Mouse (Mus musculus): ENCODE measurements around the gene 2010111I01Rik. TPM values are rescaled to one million over a fixed set of nuclear protein-coding genes. Genes with fewer than 3 reads are reported as not detected.
"Not testable (repeated sequence)": the region's sequence is repeated elsewhere in the genome, so short reads cannot be mapped to it uniquely, and the experiment has no call there.

The 2010111I01Rik gene
- total RNA-seq (2021) = 100 to 1,000 TPM; 121 to 143 TPM

DNA sequence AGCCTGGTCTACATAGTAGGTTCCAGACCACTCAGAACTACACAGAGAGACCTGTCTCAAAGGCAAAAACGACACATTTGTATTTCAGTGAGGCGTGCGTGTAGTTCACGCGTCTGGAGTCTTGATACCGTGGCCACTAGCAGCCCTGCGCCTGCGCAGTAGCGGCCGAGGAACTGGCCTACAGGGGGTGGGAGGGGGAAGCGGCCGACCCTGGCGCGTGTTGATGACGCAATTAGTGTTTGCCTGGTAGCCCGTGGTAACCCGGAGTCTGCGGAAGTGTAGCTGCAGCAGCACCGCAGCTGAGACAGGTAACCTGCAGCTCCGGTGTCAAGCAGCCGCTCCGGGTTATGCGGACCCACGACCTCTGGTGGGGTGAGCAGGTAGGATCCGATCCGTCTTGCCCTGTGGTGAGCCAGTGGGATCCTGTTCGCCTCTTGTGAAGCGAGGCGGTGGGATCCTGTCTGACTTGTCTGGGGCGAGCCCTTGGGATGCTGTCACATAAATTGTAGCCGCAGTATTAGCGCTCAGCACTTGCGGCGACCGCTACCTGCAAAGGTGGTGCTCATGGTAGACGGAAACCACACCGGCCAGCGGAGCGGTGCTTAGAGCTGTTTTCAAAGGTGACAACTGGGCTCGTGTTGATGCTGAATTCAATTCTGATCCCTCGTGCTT, at the start of gene 2010111I01Rik:
Gene 2010111I01Rik, plus strand, starts transcription at position 254 of the 672 bp plus-strand sequence.
- intact Hi-C loops (cut with DNase I) = no loop called here
- peak; percentile 97 to 99 for DNase-seq

DNA sequence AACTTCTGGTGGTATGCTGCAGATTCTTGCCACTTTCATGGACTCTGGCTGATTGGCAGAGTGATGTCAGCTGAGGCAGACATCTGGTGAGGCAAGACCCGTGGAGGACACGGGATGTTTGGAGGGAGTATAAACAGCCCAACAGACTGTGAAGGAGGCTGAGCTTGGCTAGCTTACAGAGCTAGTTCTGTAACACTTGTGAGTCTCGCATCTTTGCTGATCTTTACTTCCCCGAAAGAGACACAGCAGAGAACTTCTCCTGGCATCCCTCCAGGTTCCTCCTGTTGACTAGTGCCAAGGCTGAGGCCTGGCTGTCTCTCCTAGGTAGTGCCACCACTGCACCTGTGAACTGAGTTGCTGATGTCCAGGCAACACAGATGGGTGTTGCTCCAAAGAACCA, 48.0 kb upstream of the 2010111I01Rik start:
- intact Hi-C loops (cut with DNase I) = no loop called here
- DNase-seq = no peak

DNA sequence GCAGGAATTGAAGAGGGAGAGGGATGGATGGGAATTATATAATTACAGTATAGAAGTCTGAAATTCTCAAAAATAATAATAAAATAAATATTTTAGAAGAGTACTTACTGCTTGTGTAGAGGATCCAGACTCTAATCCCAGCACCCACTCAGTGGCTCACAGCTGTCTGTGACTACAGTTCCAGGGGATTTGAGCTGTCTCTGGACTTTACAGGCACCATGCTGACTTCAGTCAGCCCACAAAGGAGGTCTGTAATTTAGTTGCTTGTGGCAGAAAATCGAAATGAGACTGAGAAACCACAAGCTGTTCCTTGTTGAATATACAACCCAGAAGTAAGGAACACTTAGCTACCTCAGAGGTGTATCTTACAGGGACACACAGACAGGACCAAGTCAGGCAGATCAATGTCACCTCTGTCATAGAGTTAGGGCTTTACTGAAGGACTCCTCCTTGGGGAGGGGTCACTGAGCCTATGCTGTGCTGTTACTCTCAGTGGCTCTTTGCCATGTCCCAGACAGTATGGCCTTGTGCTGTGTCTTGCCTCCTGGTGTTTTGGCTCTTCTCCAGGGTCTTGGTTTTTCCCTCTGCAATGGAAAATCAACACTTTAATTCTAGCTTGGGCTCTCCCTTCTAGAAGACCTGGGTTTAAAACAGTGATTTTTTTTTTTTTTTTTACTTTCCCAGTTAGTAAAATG, 47.1 kb upstream of the 2010111I01Rik start:
- intact Hi-C loops (cut with DNase I) = no loop called here
- DNase-seq = no peak

DNA sequence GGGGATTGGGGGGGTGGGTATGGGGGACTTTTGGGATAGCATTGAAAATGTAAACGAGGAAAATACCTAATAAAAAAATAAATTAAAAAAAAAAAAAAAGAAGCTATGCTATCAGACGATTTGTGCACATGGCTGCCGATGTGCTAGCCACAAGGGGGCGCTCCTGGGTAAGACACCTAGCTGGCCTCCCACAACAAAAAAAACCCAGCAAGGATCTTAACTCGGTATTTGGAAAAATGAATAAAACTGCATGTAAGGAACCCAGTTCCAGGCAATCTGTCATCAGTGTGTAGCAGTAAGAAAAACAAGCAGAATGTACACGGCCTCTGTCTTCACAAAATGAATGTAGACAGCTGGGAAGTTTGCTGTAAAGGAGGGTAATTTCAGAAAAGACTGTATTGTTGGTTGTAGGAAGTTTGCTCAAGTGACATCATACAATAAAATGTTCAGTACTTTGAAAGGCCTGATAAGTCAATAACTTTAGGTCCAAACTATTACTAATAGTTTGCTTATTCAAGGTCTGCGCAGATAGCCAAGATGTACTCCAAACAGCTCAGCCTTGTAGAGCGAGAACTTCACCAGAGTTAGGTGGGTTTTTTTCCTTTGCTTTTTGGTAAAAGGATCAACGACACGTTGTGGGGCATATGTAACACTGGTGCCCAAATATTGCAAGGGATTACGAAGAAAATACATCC, 44.9 kb upstream of the 2010111I01Rik start:
- DNase-seq = peak; percentile 74 to 87
- intact Hi-C loops (cut with DNase I) = no loop called here

DNA sequence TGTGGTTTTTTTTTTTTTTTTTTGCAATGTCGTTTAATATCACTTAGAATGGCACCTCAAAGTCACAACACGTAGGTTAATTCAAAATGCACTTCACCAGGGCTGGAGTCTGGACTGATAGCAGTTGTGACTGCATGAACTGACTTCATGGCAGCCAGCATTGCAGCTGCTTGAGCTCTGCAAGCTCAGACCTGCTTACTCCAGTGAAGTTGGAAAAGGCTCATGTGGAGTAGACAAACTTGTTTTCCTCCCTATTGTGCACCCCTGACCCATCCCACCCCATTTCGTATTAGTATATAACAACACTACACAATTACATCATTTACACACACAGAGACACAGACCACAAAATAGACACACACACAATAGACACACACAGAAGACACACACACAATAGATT, 42.0 kb upstream of the 2010111I01Rik start:
- intact Hi-C loops (cut with DNase I) = no loop called here
- no peak for DNase-seq

DNA sequence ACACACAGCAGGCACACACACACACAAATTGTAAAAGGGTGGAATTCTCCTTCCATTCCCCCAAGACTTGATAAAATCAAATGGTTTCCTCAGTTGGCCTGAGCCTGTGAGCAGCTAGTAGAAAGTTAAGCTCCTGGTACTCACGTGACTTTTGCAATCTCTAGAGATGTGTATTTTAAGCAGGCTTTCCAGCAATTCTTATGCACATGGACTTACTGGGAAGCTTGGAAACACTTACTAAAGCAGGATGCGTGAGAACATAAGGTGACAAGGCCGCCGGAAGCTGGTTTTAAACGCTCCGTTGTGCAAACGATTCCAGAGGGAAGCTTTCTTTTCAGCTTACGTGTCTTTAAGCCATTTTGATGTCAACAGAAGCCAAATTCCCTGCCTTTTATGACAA, 41.5 kb upstream of the 2010111I01Rik start:
- intact Hi-C loops (cut with DNase I) = no loop called here
- no peak for DNase-seq

DNA sequence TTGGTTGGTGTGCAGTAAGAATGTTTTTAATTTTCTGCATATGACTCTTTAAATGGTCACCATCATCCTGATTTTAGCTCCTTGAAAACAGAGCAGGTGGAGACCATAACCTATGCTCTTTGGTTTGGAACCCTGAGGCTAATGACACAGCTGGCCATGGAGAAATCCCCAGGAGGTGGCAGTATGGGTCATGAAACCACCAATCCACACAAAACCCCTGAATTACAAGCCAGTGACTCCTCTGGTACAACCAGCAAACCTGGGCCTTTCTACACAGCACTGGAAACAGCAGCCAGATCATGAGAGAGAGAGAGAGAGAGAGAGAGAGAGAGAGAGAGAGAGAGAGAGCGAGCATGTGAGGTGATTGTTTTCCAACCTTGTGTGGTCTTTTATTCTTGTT, 38.2 kb upstream of the 2010111I01Rik start:
- peak; percentile 74 to 81 for DNase-seq
- intact Hi-C loops (cut with DNase I) = loop anchor here (1.0 to 2.0 kb wide), 2 partner anchors 120 to 406 kb away; no protein-coding TSS in a partner anchor

DNA sequence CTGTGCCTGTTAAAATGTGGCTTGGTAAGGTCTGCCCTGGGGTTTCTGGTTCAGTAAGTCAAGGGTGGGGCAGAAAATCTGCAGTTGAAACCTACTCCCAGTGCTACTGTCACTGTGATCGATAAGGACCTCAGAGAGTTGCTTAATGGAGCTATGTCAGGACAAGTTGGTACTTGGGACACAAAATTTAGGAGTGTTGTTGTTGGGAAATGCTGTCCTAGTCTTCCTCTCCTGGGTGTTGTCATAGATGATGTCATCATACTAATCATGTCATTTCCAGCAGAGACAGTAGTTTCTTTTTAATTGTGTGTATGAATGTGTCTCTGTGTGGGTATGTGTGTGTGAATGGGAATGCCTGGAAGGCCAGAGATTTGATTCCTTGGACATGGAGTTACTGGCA, 37.2 kb upstream of the 2010111I01Rik start:
- DNase-seq = no peak
- intact Hi-C loops (cut with DNase I) = loop anchor here (2.0 kb wide), 1 partner anchor 119 kb away; no protein-coding TSS in a partner anchor

DNA sequence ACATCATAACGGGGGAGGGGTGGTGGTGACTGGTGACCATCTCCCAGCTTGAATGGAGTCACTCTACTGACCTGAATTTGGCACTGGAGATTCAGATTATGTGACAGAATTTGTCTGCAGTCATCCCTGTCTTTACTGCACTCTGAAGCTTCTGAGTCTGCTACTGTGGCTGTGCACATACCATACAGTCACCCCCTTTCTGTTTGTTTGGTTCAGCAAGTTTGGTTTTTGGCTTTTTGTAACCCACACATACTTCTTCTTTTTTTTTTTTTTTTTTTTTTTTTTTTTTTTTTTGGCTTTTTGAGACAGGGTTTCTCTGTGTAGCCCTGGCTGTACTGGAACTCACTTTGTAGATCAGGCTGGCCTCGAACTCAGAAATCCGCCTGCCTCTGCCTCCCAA, 35.5 kb upstream of the 2010111I01Rik start:
- DNase-seq; intact Hi-C loops (cut with DNase I): not testable (repeated sequence)

DNA sequence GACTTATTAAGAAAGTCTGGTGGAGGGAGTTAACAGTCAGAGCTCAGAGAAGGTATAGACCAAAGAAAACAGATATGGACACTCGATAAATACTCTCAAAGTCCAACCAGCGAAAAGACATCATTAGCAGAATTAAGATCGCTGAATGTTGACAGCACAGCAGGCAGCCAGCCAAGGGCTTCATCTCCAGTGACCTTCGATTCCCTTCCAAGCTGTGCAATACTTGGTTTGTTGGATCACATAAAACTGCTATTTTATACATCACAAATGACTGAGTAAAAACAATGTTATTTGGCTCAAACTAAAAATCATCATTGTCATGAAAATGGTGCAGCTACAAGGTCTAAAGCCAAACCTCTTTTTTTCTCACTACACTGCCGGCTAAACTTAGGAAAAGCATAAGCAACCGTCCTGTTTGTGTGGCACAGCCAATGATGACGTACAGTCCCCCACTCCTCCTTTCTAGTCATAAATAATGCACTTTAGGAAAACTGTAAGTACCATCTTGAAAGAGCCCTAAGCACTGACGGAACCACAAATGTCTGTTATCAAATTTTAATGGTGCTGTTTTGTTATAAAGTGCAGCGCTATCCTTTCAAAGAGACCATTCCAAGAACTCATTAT, 34.8 kb upstream of the 2010111I01Rik start:
- intact Hi-C loops (cut with DNase I) = no loop called here
- DNase-seq = peak; percentile 40 to 52

DNA sequence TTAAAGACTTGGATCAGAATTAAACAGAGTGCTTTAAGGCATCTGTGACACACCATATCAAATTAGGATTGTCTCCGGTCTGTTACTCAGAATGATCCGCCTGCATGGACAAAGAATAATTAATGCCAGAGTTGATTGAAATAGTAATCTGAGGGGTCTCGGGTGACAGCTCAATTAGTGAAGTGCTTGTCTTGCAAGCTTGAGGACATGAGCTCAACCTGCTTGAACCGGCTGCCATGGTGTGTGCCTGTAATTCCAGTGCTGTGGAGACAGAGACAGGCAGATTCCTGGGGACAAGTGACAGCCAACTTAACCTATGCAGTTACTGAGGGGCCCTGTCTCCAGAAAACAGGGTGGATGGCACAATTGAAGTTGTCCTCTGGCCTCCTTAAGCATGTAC, 32.2 kb upstream of the 2010111I01Rik start:
- intact Hi-C loops (cut with DNase I) = no loop called here
- no peak for DNase-seq

DNA sequence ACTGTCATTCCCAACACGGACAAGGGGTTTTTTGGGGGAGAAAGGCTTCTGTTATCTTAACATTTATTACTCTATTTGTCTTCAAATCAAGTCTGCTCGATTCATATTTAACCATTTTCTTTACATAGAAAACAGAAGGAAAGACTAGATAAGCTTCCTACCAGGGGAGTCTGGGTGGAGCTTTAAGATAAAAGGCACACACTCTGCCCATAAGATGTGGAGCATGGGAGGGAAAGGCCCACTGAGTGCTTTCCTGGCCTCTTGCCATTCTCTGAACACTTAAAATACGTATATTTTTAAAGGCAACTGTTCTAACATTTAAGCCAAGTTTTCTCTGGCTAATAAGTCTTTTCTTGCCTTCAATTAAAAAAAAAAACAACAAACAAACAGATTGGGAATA, 25.3 kb upstream of the 2010111I01Rik start:
- intact Hi-C loops (cut with DNase I) = no loop called here

DNA sequence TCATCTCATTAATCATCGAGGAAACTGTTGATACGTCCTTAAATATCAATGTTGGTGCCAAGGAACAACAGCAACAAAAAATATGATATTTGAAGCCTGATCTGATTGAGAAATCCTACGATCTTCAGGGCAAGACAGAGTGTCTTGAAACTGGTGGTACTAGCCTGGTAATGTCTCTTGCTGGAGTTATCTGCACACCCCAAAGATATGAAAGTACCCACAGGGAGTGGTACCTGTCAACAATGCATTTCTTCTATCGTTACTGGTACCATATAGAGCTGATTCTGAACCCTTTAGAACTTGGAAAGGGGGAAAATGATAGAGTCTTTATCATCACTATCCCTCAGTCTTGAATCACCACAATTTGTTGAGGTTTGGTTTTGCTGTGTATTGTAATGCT, 24.9 kb upstream of the 2010111I01Rik start:
- no peak for DNase-seq
- intact Hi-C loops (cut with DNase I) = no loop called here

More for the DNA sequence above, 25.3 kb upstream of the 2010111I01Rik start:
- DNase-seq = no peak

DNA sequence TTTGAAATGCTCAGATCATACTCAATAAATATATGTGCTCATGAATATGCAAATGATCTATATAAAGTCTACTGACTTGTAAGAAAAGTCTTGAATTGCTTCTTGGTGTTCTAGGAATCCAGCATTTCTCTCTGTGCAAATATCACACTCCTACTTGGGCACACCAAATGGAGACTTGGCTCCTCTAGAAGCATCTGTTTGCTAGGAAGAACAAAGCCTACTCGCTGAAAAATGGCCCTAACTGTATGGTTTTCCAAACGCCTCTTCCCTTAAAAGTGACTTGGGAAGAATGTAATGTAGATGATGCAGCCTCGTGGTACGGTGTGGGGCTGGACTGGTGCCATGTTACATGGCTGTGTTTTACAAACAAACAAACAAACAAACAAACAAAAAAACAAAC, 24.0 kb upstream of the 2010111I01Rik start:
- DNase-seq = no peak
- intact Hi-C loops (cut with DNase I) = no loop called here

DNA sequence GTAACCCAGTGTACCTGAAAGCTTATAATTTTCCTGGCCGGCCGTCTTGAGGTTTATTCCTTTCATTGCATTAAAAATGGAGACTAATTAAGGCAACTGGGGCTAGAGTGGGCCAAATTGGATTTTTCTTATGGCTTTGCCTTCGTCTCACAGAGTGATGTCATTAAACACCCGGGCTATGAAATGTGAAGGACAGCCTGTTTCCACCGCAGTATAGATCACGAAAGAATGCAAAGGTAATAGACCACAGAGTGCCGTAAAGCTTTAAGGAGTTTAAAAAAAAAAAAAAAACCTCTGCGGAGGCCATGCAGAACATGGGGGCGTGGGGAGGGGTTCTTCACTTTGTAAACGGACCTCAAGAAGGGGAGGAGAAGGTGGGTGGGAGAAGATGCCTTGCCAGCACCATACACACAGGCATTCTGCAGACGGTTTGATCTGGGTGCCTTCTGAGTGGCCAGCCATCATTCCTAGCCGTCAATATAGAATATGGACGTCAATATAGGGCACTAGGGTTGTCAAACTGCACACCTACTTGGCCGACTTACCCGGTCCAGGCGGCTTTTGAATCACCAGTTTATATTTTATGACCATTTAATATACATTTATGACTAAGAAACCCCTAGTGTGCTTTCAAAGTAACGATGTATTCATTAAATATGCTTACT, 23.2 kb upstream of the 2010111I01Rik start:
- DNase-seq = no peak
- intact Hi-C loops (cut with DNase I) = no loop called here

DNA sequence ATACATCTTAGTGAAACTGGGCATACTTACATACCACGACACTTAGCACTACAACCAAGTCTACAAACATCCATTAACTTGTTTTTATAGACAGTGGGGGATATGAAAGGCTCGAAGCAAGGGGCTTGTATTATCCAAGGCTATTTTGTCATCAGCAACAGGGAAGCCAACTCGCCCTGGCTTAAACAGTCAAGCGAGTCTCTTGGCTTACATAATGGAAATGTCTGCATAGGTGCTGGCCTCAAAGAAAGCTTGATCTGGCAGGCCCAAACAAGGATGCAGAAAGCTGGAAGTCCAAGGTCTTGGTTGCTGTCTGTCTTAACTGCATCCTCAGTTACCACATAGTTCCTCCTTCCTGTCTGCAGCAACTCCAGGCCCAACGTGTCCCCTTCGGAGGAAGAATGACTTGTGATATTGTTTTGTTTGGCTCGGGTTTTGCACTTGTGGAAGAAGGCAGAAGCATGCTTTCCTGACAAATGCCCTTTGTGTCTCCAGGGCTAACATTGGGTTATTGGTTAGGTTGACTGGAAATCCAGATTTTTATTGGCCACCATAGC, 21.3 kb upstream of the 2010111I01Rik start:
- DNase-seq = no peak
- intact Hi-C loops (cut with DNase I) = no loop called here

DNA sequence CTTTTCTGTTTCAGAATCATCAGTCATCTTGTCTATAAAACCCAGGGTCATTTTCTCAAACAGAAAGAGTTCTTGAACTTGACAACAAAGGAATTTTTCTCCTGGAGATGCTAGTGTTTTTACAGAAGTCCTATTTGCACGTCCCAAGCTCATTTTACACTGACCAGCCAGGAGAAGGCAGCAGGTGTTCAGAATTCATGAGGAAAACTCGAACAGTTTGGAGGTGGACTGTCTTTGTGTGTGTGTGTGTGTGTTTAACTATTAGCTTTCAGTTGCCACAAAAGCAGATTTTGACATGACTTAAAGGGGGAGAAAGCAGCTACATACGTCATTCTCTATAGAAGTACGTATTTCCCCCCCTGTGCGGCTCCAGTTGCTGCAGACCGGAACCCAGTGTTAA, 20.6 kb upstream of the 2010111I01Rik start:
- intact Hi-C loops (cut with DNase I) = no loop called here
- no peak for DNase-seq

DNA sequence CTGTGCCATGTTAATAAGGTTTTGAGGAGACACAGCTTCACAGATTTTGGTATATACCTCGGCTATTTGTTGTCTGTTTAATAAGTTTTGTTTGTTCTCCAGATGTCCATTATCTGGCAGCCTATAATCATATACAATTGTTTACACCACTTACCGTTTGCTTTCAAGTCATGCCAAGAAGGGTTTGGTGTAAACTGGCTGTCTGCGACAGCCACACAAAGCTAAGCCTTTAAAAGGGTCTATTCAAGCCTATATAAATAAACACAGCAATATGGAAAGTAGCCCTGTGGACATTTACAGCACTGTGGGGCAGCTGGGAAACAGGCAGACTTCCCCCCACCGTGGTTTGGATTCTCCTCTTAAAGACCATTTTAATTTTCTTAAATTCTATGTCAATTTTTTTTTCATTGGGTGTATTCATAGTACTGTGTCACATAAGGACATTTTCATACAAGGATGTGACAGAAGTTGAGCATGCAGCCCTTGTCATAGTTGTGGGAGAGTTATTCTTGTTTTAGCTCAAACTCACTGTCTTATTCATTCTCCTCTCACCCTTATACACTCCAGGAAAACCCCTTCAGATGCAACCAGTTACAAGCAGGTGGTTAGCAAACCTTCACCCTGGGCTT, 15.0 kb upstream of the 2010111I01Rik start:
- DNase-seq = no peak
- intact Hi-C loops (cut with DNase I) = no loop called here

DNA sequence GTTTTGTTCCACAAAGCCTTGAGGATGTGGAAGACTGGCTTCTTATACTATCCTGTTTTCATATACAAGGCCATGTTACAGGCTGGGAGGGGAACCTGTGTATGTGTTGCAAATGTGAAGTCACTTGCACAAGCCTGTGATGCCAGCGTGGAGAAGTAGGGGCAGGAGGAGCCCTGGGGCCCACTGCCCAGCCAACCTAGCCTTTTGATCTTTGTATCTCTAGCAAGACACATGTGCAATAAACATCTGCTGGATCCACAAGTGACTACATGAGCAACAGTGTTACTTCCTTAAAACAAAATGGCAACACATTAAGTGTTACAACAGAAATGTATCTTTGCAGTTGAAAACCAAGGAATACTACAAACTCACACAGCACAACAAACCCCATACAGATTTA, 13.1 kb upstream of the 2010111I01Rik start:
- intact Hi-C loops (cut with DNase I) = no loop called here

DNA sequence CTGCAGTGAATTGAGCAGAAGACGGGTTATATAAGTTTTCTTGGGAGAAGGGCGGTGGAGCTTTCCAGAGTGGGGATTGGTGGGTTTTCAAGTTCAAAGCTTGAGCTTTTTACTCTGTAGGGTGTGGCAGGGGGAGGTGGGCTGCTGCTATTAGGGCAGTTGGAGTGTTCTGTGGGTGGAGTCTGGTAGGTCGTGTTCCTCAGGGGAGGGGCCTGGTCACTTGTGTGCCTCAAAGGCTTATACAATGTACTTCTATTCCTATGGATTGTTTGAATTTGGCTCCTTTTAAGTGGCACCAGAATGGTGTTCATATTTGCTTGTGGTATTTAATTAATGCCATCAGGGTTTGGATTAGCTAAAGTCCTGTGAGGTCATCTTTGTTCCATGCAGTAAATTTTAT, 12.6 kb upstream of the 2010111I01Rik start:
- DNase-seq = no peak
- intact Hi-C loops (cut with DNase I) = no loop called here

More for the DNA sequence above, 13.1 kb upstream of the 2010111I01Rik start:
- no peak for DNase-seq
